ENCODE assay signal across 31 mouse cellular contexts in the genomic region with DNA sequence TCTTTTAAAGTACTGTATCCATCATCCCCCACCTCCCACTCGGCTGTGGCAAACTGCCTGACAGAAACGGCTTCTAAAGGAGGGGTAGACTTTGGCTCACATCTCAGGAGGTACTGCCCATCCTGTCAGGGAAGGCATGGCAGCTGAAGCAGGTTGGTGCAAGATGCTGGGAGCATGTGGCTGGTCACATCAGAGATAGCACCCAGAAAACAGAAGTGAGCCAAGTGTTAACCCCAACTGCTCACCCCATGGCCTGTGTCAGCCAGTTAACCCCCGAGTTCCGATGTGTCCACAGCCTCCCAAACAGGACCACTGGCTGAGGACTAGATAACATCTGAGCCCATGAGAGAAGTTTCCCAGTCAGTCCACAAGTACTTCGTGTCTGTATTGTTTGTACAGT. TPM values are rescaled to one million over a fixed set of nuclear protein-coding genes. Genes with fewer than 3 reads are reported as not detected.
DNase-seq lines count a peak whose midpoint lies in the region; ATAC-seq and TF ChIP-seq lines count a peak whose summit lies in the region.
"Had no signal": no experiment of that assay in that cellular context is flagged by ENCODE, and none has a peak within 500 bp of the region (broad histone marks: within the 10 kb centered on the region; RNA-seq: fewer than 3 reads in every experiment).

No protein-coding gene starts in this region.

- no peak for TF ChIP-seq POLR2A in testis, adult 2 months (IDR thresholded peaks at IDR 0.05; ENCODE audit: control insufficient read depth, low read depth, low read length)

- intact Hi-C loops in heart, postnatal 36 days (cut with DNase I) = no loop called here

- no peak for ATAC-seq in midbrain, embryonic 15.5 days (replicated peaks)
- ATAC-seq: activated CD4-positive, CD25-positive, alpha-beta regulatory T cell, adult 4 months; forebrain, embryonic 15.5 days; hindbrain, postnatal 0 days; inflammation-experienced regulatory T-cells, adult 6 months had no signal

- no peaks in the 10 kb centered on the region for H3K9me3 ChIP-seq in midbrain, embryonic 10.5 days (replicated peaks)
- H3K9me3 ChIP-seq in midbrain, embryonic 15.5 days = no peaks in the 10 kb centered on the region
- H3K9me3 ChIP-seq: embryonic facial prominence, embryonic 12.5 days; embryonic facial prominence, embryonic 15.5 days; forebrain, embryonic 12.5 days; forebrain, embryonic 15.5 days; heart, embryonic 12.5 days; heart, embryonic 15.5 days had no signal

- no peak overlapping the region for H3K4me2 ChIP-seq in midbrain, embryonic 15.5 days
- H3K4me2 ChIP-seq: embryonic facial prominence, embryonic 12.5 days; embryonic facial prominence, embryonic 15.5 days; forebrain, embryonic 12.5 days; forebrain, embryonic 15.5 days; heart, embryonic 12.5 days; heart, embryonic 15.5 days; hindbrain, embryonic 14.5 days had no signal

- no peaks in the 10 kb centered on the region for H3K36me3 ChIP-seq in midbrain, embryonic 10.5 days
- peaks cover 38% of the 10 kb centered on the region for H3K36me3 ChIP-seq in midbrain, embryonic 15.5 days (replicated peaks)
- H3K36me3 ChIP-seq in testis, adult 2 months (ENCODE audit: control insufficient read depth, insufficient read depth, low read length) = no peaks in the 10 kb centered on the region
- H3K36me3 ChIP-seq: embryonic facial prominence, embryonic 12.5 days; embryonic facial prominence, embryonic 15.5 days had no signal

- H3K9ac ChIP-seq in midbrain, embryonic 15.5 days = no peak overlapping the region; the same call in 1 of the 2 replicates
- H3K9ac ChIP-seq: embryonic facial prominence, embryonic 12.5 days; embryonic facial prominence, embryonic 15.5 days; forebrain, embryonic 12.5 days; forebrain, embryonic 15.5 days; heart, embryonic 12.5 days; heart, embryonic 15.5 days; hindbrain, embryonic 14.5 days had no signal

- H3K27ac ChIP-seq in midbrain, embryonic 10.5 days (replicated peaks) = 0 out of 2 replicates have a peak overlapping the region, but pooled peaks have one; percentile 9
- no peak overlapping the region for H3K27ac ChIP-seq in midbrain, embryonic 15.5 days
- H3K27ac ChIP-seq in testis, adult 2 months (ENCODE audit: control insufficient read depth, insufficient read depth, low read depth, low read length) = peak overlapping the region; percentile 17; the same call in 1 of the 2 replicates
- H3K27ac ChIP-seq: embryonic facial prominence, embryonic 12.5 days; embryonic facial prominence, embryonic 15.5 days; forebrain, embryonic 12.5 days; forebrain, embryonic 15.5 days; gastrocnemius, adult 2 months; heart, embryonic 15.5 days; hindbrain, embryonic 14.5 days; hindbrain, postnatal 0 days had no signal

- WGBS in midbrain, embryonic 10.5 days = 67% methylated on average over 5 of the region's 5 CpGs
- 61% methylated on average over 5 of the region's 5 CpGs for WGBS in midbrain, embryonic 15.5 days

- peak; percentile 84 for DNase-seq in heart, adult 11 months
- no peak for DNase-seq in heart, postnatal 36 days
- no peak for DNase-seq in midbrain, embryonic 10.5 days (ENCODE audit: low spot score)
- DNase-seq in testis, postnatal 10 days (ENCODE audit: low spot score) = no peak
- DNase-seq in spleen, postnatal 10 days (ENCODE audit: low spot score in 2 of 2) = no peak
- DNase-seq: adrenal gland, adult 8-10 months; adrenal gland, postnatal 25 days; cerebellum, adult 11-12 months; cerebellum, adult 8-10 months; cerebellum, postnatal 14 days; gastrocnemius, adult 2 months; gastrocnemius, postnatal 14 days; heart, adult 18-20 months; heart, postnatal 10 days; heart, postnatal 4 days had no signal

- H3K4me3 ChIP-seq in midbrain, embryonic 10.5 days = no peak overlapping the region
- no peak overlapping the region for H3K4me3 ChIP-seq in midbrain, embryonic 15.5 days
- H3K4me3 ChIP-seq in testis, adult 2 months (ENCODE audit: control insufficient read depth, low read depth, low read length) = no peak overlapping the region
- H3K4me3 ChIP-seq: embryonic facial prominence, embryonic 12.5 days; embryonic facial prominence, embryonic 15.5 days; forebrain, embryonic 12.5 days; forebrain, embryonic 15.5 days; gastrocnemius, adult 2 months; heart, embryonic 12.5 days; heart, embryonic 15.5 days had no signal

- H3K4me1 ChIP-seq in midbrain, embryonic 10.5 days = peaks cover 28% of the 10 kb centered on the region
- 0 out of 2 replicates have a peak, but pooled peaks cover 2% of the 10 kb centered on the region for H3K4me1 ChIP-seq in midbrain, embryonic 15.5 days
- H3K4me1 ChIP-seq in testis, adult 2 months (ENCODE audit: control insufficient read depth, insufficient read depth, low read length) = peaks cover 15% of the 10 kb centered on the region
- H3K4me1 ChIP-seq: embryonic facial prominence, embryonic 12.5 days had no signal

- H3K27me3 ChIP-seq in midbrain, embryonic 10.5 days (ENCODE audit: low read depth, poor library complexity, severe bottlenecking) = peaks cover 13% of the 10 kb centered on the region
- H3K27me3 ChIP-seq in midbrain, embryonic 15.5 days (replicated peaks) = no peaks in the 10 kb centered on the region
- H3K27me3 ChIP-seq in testis, adult 2 months (ENCODE audit: control insufficient read depth, insufficient read depth, low read length) = no peaks in the 10 kb centered on the region
- H3K27me3 ChIP-seq: embryonic facial prominence, embryonic 12.5 days; embryonic facial prominence, embryonic 15.5 days; forebrain, embryonic 15.5 days; heart, embryonic 15.5 days had no signal

- no peak for TF ChIP-seq CTCF in testis, adult 2 months (IDR thresholded peaks at IDR 0.05; ENCODE audit: control insufficient read depth, insufficient read depth, insufficient replicate concordance, low read depth, low read length)

RNA-seq across cellular contexts. Expression of a gene that starts 25.4 kb away (rescaled TPM):
- not detected for total RNA-seq in heart, postnatal 36 days (2021)
- polyA plus RNA-seq in midbrain, embryonic 10.5 days (2016; fragmentation: Nextera tagmentation; extraction: Ambion mirVana) = not detected in 2 replicates
- 0.19 TPM in 1 of 2 replicates, not detected in the other for polyA plus RNA-seq in midbrain, embryonic 15.5 days (2015; fragmentation: Nextera tagmentation; extraction: Ambion mirVana)
- polyA plus RNA-seq in testis, adult 2 months (2012; rRNA removed) = 71.8 and 82.7 TPM in 2 replicates
- total RNA-seq: adrenal gland, adult 8-10 months; adrenal gland, postnatal 25 days; common myeloid progenitor, adult 5-6 weeks; ES-E14; gastrocnemius, adult 2 months; gastrocnemius, postnatal 14 days; gastrocnemius, postnatal 4 days; heart, adult 18-20 months; heart, postnatal 10 days; heart, postnatal 4 days; hindbrain, postnatal 0 days had no signal
- polyA plus RNA-seq: activated CD4-positive, CD25-positive, alpha-beta regulatory T cell, adult 4 months; embryonic facial prominence, embryonic 12.5 days; embryonic facial prominence, embryonic 15.5 days; forebrain, embryonic 12.5 days; forebrain, embryonic 15.5 days; heart, embryonic 12.5 days; heart, embryonic 15.5 days; hindbrain, embryonic 11.5 days; hindbrain, embryonic 14.5 days; hindbrain, postnatal 0 days had no signal

RNA-seq across cellular contexts. Expression of a gene that starts 46.1 kb away (rescaled TPM):
- 10 to 100 TPM; 48.5 to 52.9 TPM for total RNA-seq in heart, postnatal 36 days (2021)
- polyA plus RNA-seq in midbrain, embryonic 10.5 days (2016; fragmentation: Nextera tagmentation; extraction: Ambion mirVana) = 154 and 186 TPM in 2 replicates
- 14.6 and 17.2 TPM in 2 replicates for polyA plus RNA-seq in midbrain, embryonic 15.5 days (2015; fragmentation: Nextera tagmentation; extraction: Ambion mirVana)
- 10.0 and 11.0 TPM in 2 replicates for polyA plus RNA-seq in testis, adult 2 months (2012; rRNA removed)

Comparison
In these comparisons a context has a peak if more than half of its experiments do, and no peak if none do; other contexts are left out.
1. RNA of a gene that starts 25.4 kb away (polyA plus RNA-seq): 71.8 to 82.7 TPM in testis, adult 2 months; 0.19 TPM in midbrain, embryonic 15.5 days and not detected in midbrain, embryonic 10.5 days; every median in the first group is over 10 times any median in the second.